Mouse (Mus musculus) olfactory bulb, adult 2 months (tissue): Measurements from ENCODE around the gene Ppwd1.
"Not testable (repeated sequence)": the region's sequence is repeated elsewhere in the genome, so short reads cannot be mapped to it uniquely, and the experiment has no call there.

Source experiments
- CTCF ChIP-seq: fragments of 200-500 bp; IDR thresholded peaks from 2 replicates; pipeline ENCODE4 v1.5.1; 2012; ENCODE audit warnings: low read depth, mild to moderate bottlenecking, low read length, moderate library complexity; ENCODE audit not compliant: insufficient read depth
- POLR2A ChIP-seq: fragments of 200-500 bp; IDR thresholded peaks from 2 replicates; pipeline ENCODE4 v1.6.1; 2012; ENCODE audit warnings: mild to moderate bottlenecking, low read depth, low read length, moderate library complexity; ENCODE audit not compliant: insufficient read depth

GRCm38 (mm10) chr13:104195891-104196290 lies 32.8 kb downstream of the Ppwd1 start:
- TF ChIP-seq POLR2A, CTCF: not testable (repeated sequence)
